Mouse (Mus musculus) heart, adult 2 months (tissue): ENCODE data around the gene Pus7l.

Source experiments
- CTCF ChIP-seq: fragments of 200-600 bp; IDR thresholded peaks from 2 replicates; pipeline ENCODE4 v1.8.1; 2022; ENCODE audit warnings: antibody characterized with exemption, mild to moderate bottlenecking, moderate library complexity
- EP300 ChIP-seq: fragments of 200-500 bp; IDR thresholded peaks from 2 replicates; pipeline ENCODE4 v1.6.1; 2011; ENCODE audit warnings: low read depth, low read length, control low read depth; ENCODE audit not compliant: insufficient read depth
- POLR2A ChIP-seq: fragments of 200-500 bp; IDR thresholded peaks from 2 replicates; pipeline ENCODE4 v1.6.1; 2011; ENCODE audit warnings: mild to moderate bottlenecking, low read depth, low read length, control low read depth; ENCODE audit not compliant: insufficient read depth

- no peak for TF ChIP-seq POLR2A
- no peak for TF ChIP-seq EP300
- no peak for TF ChIP-seq CTCF
Measured at GRCm38 (mm10) chr15:94489433-94489832, 53.9 kb downstream of the Pus7l start.
